Comparison of ENCODE assay signal across 8 mouse cellular contexts in genomic region chr14:47472743-47473546, GRCm38 (mm10). TPM values are rescaled to one million over a fixed set of nuclear protein-coding genes. Genes with fewer than 3 reads are reported as not detected.
DNase-seq lines count a peak whose midpoint lies in the region; ATAC-seq lines count a peak whose summit lies in the region.

No protein-coding gene starts in this region.

- whole genome bisulfite sequencing in intestine, embryonic 15.5 days: 1% methylated on average over 55 of the region's 69 CpGs
- 1% methylated on average over 58 of the region's 69 CpGs for WGBS in limb, embryonic 15.5 days
- 2% methylated on average over 33 of the region's 69 CpGs for WGBS in midbrain, embryonic 16.5 days

- H3K4me1 ChIP-seq in intestine, embryonic 15.5 days (replicated peaks): peaks cover 14% of the 10 kb centered on the region
- peaks cover 14% of the 10 kb centered on the region; the same call in 1 of the 2 replicates for H3K4me1 ChIP-seq in limb, embryonic 15.5 days
- peaks cover 12% of the 10 kb centered on the region for H3K4me1 ChIP-seq in midbrain, embryonic 16.5 days (ENCODE audit: control insufficient read depth, insufficient read depth, low read length)

- peak; percentile 27 for DNase-seq in 3T3-L1 (ENCODE audit: low read depth, low spot score)
- peak; percentile 77 to 91 for DNase-seq in adrenal gland, adult (ENCODE audit: inconsistent age in 2 of 2, low spot score in 1 of 2)
- peak; percentile 67 for DNase-seq in embryo, embryonic 10 days (ENCODE audit: low spot score)
- peak; percentile 46 to 58 for DNase-seq in gastrocnemius, postnatal 36 days
- DNase-seq in spleen, postnatal 36 days (ENCODE audit: low spot score in 2 of 2): peak; percentile 57 to 59

- H3K9me3 ChIP-seq in intestine, embryonic 15.5 days: no peaks in the 10 kb centered on the region
- H3K9me3 ChIP-seq in limb, embryonic 15.5 days: no peaks in the 10 kb centered on the region
- no peaks in the 10 kb centered on the region for H3K9me3 ChIP-seq in midbrain, embryonic 16.5 days (replicated peaks; ENCODE audit: control insufficient read depth, low read length, poor library complexity, severe bottlenecking)

- peak overlapping the region; percentile 88 for H3K27ac ChIP-seq in intestine, embryonic 15.5 days
- H3K27ac ChIP-seq in limb, embryonic 15.5 days: peak overlapping the region; percentile 83
- peak overlapping the region; percentile 90 for H3K27ac ChIP-seq in midbrain, embryonic 16.5 days (ENCODE audit: low read length)

- peak overlapping the region; percentile 99 for H3K4me3 ChIP-seq in intestine, embryonic 15.5 days (replicated peaks)
- H3K4me3 ChIP-seq in limb, embryonic 15.5 days: peak overlapping the region; percentile 90
- peak overlapping the region; percentile 69 for H3K4me3 ChIP-seq in midbrain, embryonic 16.5 days (ENCODE audit: low read depth, low read length)

- no peaks in the 10 kb centered on the region for H3K27me3 ChIP-seq in intestine, embryonic 15.5 days (replicated peaks)
- no peaks in the 10 kb centered on the region for H3K27me3 ChIP-seq in limb, embryonic 15.5 days
- no peaks in the 10 kb centered on the region for H3K27me3 ChIP-seq in midbrain, embryonic 16.5 days (ENCODE audit: control insufficient read depth, insufficient read depth, low read depth, low read length)

- peak; percentile 87 for ATAC-seq in intestine, embryonic 15.5 days
- ATAC-seq in limb, embryonic 15.5 days (ENCODE audit: insufficient number of reproducible peaks, low FRiP score, low TSS enrichment, low read depth): peak; percentile 37; the same call in 1 of the 2 replicates
- peak; percentile 2; the same call in 1 of the 2 replicates for ATAC-seq in midbrain, embryonic 16.5 days

- H3K36me3 ChIP-seq in intestine, embryonic 15.5 days: no peaks in the 10 kb centered on the region
- H3K36me3 ChIP-seq in limb, embryonic 15.5 days: peaks cover 4% of the 10 kb centered on the region
- H3K36me3 ChIP-seq in midbrain, embryonic 16.5 days (ENCODE audit: control insufficient read depth, insufficient read depth, low read length): no peaks in the 10 kb centered on the region

- H3K4me2 ChIP-seq in intestine, embryonic 15.5 days (replicated peaks): peak overlapping the region; percentile 77
- H3K4me2 ChIP-seq in limb, embryonic 15.5 days: peak overlapping the region; percentile 67
- H3K4me2 ChIP-seq in midbrain, embryonic 16.5 days (ENCODE audit: low read length): peak overlapping the region; percentile 49

- intact Hi-C loops in gastrocnemius, postnatal 36 days (cut with DNase I): loop anchor here (2.0 kb wide), 1 partner anchor 54 kb away; no protein-coding TSS in a partner anchor

- peak overlapping the region; percentile 95 for H3K9ac ChIP-seq in intestine, embryonic 15.5 days
- peak overlapping the region; percentile 98 for H3K9ac ChIP-seq in limb, embryonic 15.5 days
- H3K9ac ChIP-seq in midbrain, embryonic 16.5 days (ENCODE audit: low read depth, low read length): peak overlapping the region; percentile 86

RNA-seq across cellular contexts. Expression of gene Fbxo34, which starts 22.7 kb away (rescaled TPM):
- total RNA-seq in gastrocnemius, postnatal 36 days (2021): 10 to 100 TPM in 1 of 2 experiments, 1 to 10 TPM in 1; 9.1 to 11.0 TPM
- polyA plus RNA-seq in intestine, embryonic 15.5 days (2015; fragmentation: Nextera tagmentation; extraction: Ambion mirVana): 22.1 and 23.6 TPM in 2 replicates
- polyA plus RNA-seq in limb, embryonic 15.5 days (2015; fragmentation: Nextera tagmentation; extraction: Ambion mirVana): 22.1 and 24.2 TPM in 2 replicates
- polyA plus RNA-seq in midbrain, embryonic 16.5 days (2015; fragmentation: Nextera tagmentation; extraction: Ambion mirVana): 30.0 and 32.6 TPM in 2 replicates

RNA-seq across cellular contexts. Expression of gene Dlgap5, which starts 54.7 kb away (rescaled TPM):
- under 1 TPM; 0.49 to 0.56 TPM for total RNA-seq in gastrocnemius, postnatal 36 days (2021)
- polyA plus RNA-seq in intestine, embryonic 15.5 days (2015; fragmentation: Nextera tagmentation; extraction: Ambion mirVana): 35.3 and 35.4 TPM in 2 replicates
- polyA plus RNA-seq in limb, embryonic 15.5 days (2015; fragmentation: Nextera tagmentation; extraction: Ambion mirVana): 34.4 and 36.8 TPM in 2 replicates
- 3.8 and 4.4 TPM in 2 replicates for polyA plus RNA-seq in midbrain, embryonic 16.5 days (2015; fragmentation: Nextera tagmentation; extraction: Ambion mirVana)

Comparison
In these comparisons a context has a peak if more than half of its experiments do, and no peak if none do; other contexts are left out.
1. Peak in every context shown above with its lines: DNase-seq, ATAC-seq, H3K4me3 ChIP-seq and H3K27ac ChIP-seq.
2. DNase-seq: peak in every context shown above with its lines; median percentile 84 in adrenal gland, adult; 67 in embryo, embryonic 10 days; 58 in spleen, postnatal 36 days; 52 in gastrocnemius, postnatal 36 days; 27 in 3T3-L1.
3. ATAC-seq: peak in every context shown above with its lines; median percentile 87 in intestine, embryonic 15.5 days; 37 in limb, embryonic 15.5 days; 2 in midbrain, embryonic 16.5 days.